Mouse (Mus musculus): Measurements from ENCODE around the gene Ccdc54.

The Ccdc54 gene

DNA sequence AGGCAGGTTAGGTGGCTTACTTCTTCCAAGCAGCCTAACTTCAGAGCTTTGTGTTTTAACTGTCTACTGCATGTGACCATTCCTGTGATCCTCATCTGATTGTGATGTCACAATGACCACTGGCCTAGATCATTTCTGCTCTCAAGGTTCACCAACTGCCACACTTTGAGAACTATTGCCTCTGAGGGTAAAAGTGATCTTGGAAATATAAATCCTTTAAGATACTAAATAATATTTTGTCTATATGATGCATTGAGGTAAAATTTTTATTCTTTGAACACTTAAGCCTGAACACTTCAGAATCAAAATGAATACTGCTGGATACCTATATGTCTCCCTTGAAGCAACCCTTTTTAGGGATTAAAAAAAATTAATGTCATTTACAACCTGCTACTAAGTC lies at the start of gene Ccdc54:
Gene Ccdc54, minus strand, starts transcription at position 101 of the 400 bp plus-strand sequence.
- no peak for DNase-seq (ENCODE audit: extremely low read depth, low read depth, low spot score)

DNA sequence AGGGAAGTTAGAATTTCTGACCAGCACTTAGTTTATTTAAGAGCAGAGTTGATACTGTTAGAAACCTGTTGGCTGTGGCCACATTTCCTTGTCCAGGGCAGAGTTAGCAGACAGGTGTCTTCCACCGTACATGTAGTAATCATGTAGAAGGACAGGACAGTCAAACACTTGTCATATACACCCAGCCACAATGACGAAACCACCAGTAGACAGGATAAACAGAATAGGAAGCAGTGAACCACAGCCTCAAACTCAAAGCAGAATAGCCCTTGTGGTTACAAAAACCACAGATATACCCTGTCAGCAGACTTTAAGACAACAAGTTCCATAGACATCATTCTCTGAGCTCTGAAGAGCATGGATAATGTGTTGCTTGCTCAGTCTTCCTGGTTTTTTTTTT lies 41.6 kb upstream of the Ccdc54 start:
- no peak for DNase-seq (ENCODE audit: extremely low read depth, low read depth, low spot score)

DNA sequence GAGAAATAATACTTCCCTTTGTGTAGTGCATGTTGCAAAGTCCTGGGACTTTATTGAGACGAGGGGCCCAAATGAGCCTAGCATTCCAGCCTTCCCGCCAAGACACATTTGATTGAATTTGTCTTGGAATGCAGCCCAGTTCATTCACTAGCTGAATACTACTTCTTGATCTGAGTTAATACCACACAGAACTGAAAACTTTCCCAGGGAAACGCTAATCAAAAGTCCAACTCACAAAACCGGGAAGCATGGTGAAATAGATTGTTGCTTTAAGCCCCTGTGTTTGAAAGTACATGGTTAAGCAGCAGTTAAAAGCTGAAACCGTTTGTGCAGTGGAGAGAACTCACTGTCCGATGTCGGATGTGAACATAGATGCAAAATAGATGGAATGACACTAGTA lies 24.6 kb upstream of the Ccdc54 start:
- no peak for DNase-seq (ENCODE audit: extremely low read depth, low read depth, low spot score)

DNA sequence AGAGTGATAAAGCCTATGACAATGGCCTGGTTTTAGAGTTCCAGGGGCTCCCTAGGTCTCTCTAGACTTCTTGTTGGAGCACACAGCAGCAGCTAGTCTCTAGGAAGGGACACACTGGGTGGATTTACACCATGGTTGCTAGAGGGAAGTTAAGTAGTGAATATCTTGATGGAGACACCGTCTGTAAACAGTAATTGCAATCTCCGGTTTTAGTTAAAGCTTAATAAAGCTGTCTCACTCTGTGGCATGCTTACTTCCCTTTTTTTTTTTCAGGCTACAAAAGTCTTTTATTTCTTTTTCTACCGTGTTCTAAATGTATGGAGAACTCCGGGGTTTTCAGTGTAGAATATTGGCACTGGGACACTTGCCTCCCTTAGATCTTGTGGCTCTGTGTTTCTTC lies 22.0 kb upstream of the Ccdc54 start:
- no peak for DNase-seq (ENCODE audit: extremely low read depth, low read depth, low spot score)

DNA sequence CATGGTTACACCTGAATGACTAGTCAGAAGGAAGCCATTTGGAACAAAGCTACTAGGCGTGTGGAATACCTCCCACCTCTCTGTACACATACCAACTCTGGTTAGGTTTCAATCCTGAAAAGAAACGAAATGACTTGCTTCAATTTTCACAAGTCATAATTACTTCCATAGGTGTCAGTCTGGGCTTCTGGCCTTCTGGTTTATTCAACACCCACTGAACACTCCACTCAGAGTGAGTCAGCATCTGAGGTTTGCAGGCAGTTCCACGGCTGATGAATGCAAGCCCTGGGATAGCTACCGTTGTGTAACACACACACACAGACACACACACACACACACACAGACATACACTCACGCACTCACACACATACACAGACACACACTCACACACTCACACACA lies 19.6 kb upstream of the Ccdc54 start:
- DNase-seq (ENCODE audit: extremely low read depth, low read depth, low spot score): no peak

DNA sequence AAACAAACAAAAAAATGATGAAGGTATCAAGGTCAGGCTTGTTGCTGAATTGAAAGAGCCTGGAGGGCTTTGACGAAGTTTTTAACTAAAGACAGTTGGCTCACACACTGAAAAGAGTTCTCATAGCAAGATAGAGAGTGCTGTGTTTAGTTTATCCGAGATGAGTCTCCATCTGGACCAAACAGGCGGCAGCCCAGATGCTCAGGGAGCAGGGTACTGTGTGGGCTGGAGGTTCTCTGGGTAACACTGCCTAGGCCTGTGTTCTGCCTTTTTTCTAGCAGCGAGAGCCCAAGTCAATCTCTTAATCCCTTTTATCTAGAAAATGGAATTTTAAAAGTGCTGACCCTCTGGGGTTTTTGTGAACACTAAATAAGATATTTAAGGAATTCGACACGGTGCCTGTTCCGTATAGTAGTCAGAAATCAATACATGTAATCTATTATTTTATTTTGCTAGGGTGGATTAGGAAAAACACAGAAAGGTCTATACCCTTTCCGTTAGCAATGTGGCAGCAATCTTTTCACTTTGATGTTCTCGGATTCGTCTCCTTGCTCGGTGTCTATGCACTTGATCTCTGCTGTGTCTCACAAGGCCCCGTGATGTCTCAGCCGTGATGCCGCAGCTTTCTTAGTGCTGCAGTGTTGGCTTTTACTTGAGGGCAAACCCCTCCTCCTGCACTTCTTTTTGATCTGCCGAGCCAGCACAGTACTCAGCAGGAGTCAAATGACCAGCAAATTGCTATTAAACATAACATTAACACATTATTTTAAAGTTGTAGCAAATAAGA lies 17.0 kb upstream of the Ccdc54 start:
- DNase-seq (ENCODE audit: extremely low read depth, low read depth, low spot score): no peak

DNA sequence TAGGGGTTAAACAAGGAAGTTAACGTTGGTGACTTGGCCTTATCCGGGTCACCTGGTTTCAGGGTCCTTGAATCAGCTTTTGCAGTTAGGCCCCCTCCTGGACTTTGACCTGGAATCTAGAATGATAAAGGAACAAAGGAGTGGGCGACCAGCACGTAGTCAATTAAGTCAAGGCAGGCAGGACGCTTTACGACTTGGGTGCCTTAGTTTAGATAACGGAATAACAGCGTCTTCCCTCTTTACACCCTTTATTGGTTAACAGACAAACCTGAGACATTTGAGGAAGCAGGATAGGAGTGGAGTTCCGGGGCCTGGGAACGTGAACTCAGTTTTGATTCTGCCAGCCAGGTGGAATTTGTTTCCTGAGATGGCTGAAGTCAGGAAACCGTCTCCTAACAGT lies 13.9 kb upstream of the Ccdc54 start:
- DNase-seq (ENCODE audit: extremely low read depth, low read depth, low spot score): no peak

DNA sequence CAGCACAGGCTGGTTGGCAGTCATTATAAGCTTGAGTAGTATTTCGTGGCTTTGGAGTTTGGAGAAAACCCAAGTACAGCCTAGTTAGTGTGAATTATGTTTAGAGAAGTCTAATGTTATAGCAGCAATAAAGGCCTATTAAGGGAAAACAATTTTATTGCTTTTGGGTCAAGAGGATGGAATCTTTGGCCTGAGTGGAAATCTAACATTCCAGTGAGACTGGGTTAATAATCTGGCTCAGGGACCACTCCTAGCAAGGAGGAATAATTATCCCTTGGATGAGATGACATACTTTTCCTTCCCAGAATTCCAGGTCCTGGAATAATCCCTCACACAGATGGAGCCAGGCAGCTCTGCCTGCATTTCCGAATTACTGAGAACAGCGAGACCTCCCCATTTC lies 11.0 kb upstream of the Ccdc54 start:
- DNase-seq (ENCODE audit: extremely low read depth, low read depth, low spot score): no peak

DNA sequence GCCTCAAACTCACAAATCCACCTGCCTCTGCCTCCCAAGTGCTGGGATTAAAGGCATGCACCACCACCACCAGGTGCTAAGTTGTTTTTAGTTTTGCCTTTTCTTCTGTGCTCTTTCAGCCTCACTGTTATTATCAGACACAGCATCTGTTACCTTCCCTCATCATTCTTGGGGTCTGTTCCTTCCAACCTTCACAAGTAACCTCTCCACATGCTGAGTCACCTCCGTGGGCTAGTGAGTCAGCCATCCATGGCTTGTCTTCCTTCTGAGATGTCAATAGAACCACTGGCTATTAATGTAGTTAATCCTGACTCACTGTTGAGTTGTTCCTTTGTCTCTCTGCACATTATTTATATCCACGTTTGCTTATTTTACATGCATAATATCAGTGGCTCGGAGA lies 9.7 kb upstream of the Ccdc54 start:
- DNase-seq (ENCODE audit: extremely low read depth, low read depth, low spot score): no peak

DNA sequence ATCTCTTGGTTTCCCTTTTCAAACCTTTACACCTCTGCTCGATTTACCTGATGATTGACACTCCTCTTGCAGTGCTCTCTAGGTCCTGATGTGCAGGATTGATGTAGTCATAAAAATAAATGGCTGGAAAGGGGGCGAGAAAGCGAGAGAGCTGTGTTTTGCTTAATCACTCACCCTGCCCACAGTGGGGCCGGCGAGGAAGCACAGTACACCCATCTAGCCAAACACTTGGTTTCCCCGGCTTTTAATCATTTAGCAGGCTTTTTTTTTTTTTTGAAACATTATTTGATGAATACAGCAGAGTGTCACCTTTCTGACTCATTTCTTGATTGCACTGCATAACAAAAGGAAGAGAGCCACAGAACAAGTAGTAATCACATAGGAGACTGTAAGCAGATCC lies 5.7 kb upstream of the Ccdc54 start:
- DNase-seq (ENCODE audit: extremely low read depth, low read depth, low spot score): no peak

DNA sequence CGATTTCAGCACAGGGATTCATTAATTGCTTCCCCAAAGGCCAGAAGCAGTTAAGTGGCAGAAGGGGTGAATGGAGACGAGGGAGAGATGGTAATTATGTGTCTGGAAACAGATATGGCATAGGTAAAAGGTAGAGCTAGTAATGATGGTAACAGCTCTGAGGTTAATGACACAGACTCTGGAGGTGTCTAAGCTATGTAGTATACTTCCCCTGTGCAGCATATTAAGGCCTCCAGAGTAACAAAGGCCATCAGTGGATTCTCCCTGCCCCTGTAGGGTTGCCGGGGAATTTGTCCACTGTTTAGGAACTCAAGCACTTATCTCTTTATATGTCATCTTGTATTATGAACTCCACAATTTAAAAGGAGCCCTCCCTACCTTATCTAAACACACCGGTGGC lies 5.2 kb upstream of the Ccdc54 start:
- DNase-seq (ENCODE audit: extremely low read depth, low read depth, low spot score): no peak

DNA sequence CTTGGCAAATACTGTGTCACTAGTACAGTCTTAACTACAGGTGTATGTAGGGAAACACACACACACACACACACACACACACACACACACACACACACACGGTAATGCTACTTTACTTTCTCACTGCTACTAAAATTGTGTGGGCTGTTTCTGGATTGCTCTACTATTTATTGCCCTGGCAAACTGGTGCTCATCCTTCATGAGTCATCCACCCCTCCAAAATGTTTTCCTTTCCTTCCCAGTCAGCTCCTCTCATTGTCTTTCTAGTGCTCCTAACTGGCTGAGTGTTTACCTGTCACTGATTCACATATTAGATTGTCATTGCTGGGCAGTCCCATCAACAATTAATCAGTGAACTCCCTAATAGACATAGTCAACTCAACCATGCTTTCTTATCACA lies 3.9 kb upstream of the Ccdc54 start:
- DNase-seq (ENCODE audit: extremely low read depth, low read depth, low spot score): no peak

DNA sequence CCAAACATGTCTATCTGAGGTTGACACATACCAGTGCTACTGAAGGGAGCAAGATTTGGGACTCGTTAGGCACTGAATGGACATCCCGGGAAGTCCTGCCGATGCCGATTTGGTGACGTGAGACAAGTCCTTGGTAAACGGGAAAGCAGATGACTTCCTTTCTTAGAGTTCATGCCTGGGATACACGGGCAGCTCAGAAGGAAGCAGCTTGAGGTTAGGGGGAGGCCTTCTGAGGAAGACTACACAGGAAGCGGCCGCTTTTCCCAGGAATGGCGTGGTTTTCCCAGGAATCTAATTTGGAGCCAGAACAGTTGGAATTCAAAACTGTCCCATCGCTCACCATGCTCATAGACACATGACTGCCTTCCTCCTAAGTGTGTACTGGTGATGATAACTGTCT lies 2.4 kb upstream of the Ccdc54 start:
- no peak for DNase-seq (ENCODE audit: extremely low read depth, low read depth, low spot score)

DNA sequence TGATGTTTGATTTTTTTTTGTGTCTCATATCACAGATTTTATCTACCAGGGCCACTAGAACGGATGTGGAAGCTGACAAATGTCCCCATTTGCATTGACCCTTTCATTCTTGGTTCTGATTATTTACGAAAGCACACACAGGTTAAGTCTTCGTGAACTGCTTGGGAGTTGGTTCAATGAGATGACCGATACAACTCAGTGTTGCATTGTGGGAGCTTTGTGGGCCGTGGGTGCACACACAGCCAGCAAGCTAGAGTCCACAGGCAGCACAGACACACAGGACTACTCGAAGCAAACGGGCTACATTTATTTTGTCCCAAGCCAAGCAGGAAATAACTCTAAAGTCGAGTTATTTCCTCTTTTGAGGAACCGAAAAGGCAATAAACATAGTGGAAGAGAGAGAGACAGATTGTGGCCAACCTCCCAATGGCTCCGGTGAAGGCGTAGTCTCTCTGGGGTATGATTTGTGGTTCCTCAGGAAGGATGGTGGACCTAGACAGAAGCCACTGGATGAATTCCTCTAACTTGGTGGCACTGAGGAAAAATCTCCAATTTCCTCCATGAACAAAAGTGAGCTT lies 1.3 kb downstream of the Ccdc54 start:
- DNase-seq (ENCODE audit: extremely low read depth, low read depth, low spot score): no peak

DNA sequence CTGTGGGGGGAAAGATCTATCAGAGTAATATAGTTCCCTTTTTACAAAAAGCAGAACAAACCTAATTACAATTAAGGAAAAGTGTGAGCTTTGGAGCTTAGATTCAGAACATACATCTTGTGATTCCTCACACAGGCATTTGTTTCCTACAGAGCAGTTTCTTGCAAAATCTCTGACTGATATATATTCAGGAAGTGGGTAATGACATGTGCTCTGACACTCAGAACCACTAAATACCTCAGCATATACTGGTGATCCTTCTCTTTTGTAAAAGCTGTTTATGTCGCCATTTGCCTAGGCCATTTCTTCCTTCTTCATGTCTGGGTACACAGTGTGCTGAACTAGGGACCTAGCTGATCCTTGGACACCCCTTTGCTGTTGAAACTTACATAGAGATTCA lies 2.8 kb downstream of the Ccdc54 start:
- no peak for DNase-seq (ENCODE audit: extremely low read depth, low read depth, low spot score)

DNA sequence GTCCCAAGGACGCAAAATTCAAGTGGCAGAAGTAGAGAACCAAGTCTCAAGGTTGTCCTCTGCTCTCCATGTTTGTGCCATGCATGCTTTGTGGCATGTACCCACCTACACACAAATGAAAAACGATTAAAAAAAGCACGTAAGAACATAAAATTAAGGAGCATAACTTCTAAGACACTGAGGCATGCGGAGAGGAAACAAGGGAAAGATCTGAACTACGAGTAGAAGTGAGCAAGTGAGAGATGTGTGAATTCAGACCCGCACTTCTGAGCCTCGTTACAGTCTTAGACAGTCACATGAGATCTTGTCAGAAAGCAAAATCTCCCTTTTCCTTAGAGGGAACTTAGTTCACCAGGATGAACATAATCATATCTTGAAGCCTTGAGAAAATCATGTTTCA lies 3.8 kb downstream of the Ccdc54 start:
- no peak for DNase-seq (ENCODE audit: extremely low read depth, low read depth, low spot score)

DNA sequence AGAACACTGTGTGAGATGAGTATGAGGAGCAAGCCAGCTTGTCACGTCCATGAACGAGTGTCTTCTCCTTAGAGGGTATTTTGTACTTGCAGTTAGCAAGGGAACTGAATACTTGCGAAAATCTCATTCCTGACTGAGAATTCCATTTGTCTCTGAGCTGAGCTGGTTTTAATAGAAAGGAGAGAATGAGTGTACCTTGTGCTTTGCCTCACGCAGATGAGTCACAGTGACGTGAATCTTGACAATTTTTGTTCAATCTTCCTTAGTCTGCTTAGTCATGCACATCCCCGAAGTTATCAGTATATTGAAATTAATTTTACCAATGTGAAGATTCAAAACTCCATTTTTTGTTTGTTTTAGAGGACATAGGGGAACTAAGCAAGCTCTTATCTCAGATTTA lies 12.6 kb downstream of the Ccdc54 start:
- no peak for DNase-seq (ENCODE audit: extremely low read depth, low read depth, low spot score)

DNA sequence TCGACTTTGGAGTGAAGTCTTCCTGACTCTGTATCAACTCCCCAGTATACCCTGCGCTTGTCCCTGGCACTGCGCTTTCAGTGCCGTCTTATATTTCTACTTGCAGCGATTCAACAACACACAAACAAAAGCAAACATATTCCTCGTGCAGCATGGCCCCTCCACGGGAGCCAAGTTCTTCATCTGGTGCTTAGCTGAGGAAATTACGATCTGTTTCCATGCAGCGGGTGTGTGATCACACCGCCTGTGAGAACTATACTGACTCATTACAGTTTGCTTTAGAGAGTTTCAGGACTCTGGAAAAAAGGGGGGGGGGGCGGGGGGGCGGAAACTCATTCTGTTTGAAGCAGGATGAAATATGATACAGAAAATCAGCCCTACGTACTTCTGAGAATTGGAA lies 18.4 kb downstream of the Ccdc54 start:
- no peak for DNase-seq (ENCODE audit: extremely low read depth, low read depth, low spot score)

DNA sequence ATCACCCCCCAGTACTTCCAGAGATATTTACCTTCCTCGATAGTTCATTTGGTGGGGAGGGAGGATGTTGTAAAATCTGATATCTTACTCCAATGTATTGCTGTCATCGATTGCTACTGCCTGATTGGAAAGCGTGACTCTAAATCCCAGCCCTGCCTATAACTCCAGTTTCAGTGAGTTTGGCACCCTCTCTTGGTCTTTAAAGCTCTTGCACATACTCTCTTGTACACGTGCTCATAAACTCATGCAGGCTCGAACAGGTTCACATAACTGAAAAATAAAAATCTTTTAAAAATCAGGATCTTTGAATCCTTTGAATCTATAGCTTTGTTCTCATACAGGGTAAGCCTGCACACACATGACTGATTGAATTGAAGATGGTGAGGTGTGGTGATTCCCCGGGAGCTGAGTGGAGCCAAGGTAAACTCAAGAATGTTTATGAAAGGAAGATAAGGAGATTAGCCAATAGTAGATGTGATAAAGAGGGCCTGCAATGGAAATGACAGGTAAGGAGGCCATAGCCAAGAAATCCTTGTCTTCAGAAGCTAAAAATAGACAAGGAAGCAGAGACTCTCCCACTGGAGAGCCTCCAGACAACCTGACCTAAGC lies 31.7 kb downstream of the Ccdc54 start:
- no peak for DNase-seq (ENCODE audit: extremely low read depth, low read depth, low spot score)

DNA sequence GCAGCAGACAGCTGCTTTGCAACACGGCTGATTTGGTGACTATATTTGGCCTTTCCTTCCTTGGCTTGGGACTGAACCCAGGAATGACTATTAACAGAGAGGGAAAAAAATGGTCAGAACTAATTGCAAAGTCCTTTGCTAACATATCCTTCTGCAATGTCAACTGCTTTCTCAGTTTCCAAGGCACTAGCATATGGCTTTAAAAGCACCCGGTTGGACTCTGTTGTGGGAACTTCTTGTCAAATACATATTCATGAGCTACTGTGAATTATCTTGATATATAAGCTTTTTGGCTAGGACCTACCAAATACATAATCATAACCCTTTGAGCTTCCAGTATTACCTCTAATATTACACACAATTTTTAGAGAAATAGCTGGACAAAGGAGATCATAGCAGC lies 37.1 kb downstream of the Ccdc54 start:
- no peak for DNase-seq (ENCODE audit: extremely low read depth, low read depth, low spot score)

DNA sequence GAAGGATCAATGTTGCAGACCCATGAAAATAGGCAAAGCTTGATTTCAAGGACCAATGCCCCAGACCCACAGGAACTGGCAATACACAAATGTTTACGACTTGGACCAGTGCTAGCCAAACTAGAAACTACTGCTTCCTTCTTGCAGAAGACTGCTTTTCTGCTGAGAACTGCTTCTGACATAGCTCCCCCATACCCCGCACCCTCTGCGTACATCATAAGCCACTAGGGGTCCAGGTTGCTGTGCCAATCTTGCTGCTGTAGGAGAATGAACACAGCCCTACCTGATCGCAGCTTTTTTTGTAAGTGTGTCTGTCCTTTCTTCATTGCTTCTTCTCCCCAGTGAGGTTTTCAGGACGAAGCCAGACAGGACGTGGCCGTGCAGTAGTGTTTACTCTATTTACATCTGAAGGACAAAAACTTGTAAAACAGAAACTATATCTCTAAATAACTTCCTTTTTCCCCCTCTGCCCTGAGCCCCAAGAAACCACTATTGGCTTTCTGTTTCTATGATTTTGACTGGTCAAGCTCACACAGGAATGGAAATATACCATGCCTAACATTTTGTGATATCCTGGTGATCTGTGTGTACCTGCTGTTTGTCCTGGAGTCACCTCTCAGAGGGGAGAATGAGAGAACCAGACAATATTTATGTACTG lies 39.0 kb downstream of the Ccdc54 start:
- no peak for DNase-seq (ENCODE audit: extremely low read depth, low read depth, low spot score)

DNA sequence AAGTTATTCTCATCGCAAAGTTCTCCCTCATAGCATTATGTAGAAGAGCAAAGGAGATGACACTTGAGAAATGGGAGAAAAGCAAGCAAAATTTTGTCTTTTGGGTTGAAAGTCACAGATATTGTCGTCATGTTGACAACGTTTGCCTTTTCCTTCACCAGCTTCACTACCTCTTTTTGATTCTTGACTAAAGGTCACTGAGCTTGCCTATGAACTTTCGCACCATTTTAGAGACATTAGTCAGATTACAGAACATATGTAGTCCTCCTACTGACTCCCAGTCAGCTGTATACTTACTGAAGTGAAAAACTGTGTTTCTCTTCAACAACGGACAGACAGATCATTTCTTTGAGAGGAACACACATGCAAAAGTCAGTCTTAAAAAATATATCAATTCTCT lies 40.0 kb downstream of the Ccdc54 start:
- no peak for DNase-seq (ENCODE audit: extremely low read depth, low read depth, low spot score)

All from fat pad, adult 2 months (tissue).